Mouse (Mus musculus): ENCODE data around the gene Agxt.

DNA sequence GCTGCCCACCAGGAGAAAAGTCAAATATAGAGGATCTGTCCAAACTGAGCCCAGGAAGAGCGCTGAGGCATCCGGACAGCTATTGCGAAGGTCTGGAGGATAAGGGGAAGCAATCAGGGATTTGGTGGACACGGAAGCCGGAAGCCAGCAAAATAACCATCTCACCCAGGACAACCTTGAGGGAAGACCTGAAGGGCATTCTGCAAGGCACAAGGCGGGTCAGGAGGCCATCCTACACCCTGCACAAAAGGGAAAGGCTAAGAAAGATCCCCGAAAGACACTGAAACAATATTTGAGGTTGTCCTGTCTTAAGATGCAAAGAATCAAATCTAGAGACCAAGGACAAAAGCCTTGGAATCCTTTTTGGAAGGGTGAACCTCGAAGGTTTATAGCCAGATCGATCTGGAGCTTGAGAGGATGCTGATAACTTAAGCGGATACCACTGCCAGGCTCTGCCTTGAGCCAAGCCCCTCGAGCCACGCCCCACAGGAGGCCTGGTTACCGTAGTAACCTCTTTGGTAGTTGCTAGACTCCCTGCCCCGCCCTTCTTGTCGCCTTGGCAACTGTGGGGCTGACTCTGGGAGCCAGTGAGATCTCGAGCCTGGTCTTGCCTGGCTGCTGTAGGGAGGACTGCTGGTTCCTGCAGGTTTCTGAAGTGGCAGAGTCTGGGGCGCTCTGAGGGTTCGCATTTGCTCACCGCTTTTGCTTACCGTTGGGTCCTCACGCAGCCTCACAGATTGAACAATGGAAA lies 20.2 kb upstream of the Agxt start:
- TF ChIP-seq CTCF (IDR thresholded peaks at IDR 0.05; ENCODE audit: low read depth) (no peak), EP300 (IDR thresholded peaks at IDR 0.05; ENCODE audit: low read depth) (no peak)

Data from liver, postnatal 0 days (tissue).